Mouse (Mus musculus): Measurements from ENCODE around the gene F11.

Gene F11

GRCm38 (mm10) chr8:45253111-45253510 is 8.7 kb downstream of the F11 start:
- in situ Hi-C loops (cut with MboI; ENCODE audit: unreplicated experiment in 2 of 2): no loop called here

GRCm38 (mm10) chr8:45246307-45246706 is 15.5 kb downstream of the F11 start:
- in situ Hi-C loops (cut with MboI; ENCODE audit: unreplicated experiment in 2 of 2): no loop called here

- in situ Hi-C loops (cut with MboI; ENCODE audit: unreplicated experiment in 2 of 2): no loop called here
These were observed 22.5 kb downstream of the F11 start for GRCm38 (mm10) chr8:45239363-45239762.

- in situ Hi-C loops (cut with MboI; ENCODE audit: unreplicated experiment in 2 of 2): no loop called here
These were observed 23.5 kb downstream of the F11 start for GRCm38 (mm10) chr8:45238282-45238681.

- in situ Hi-C loops (cut with MboI; ENCODE audit: unreplicated experiment in 2 of 2): no loop called here
These were observed 25.5 kb downstream of the F11 start for GRCm38 (mm10) chr8:45236164-45236912.

GRCm38 (mm10) chr8:45235228-45235627 is 26.6 kb downstream of the F11 start:
- in situ Hi-C loops (cut with MboI; ENCODE audit: unreplicated experiment in 2 of 2): no loop called here

- in situ Hi-C loops (cut with MboI; ENCODE audit: unreplicated experiment in 2 of 2): no loop called here
These were observed 28.6 kb downstream of the F11 start for GRCm38 (mm10) chr8:45233256-45233655.

- in situ Hi-C loops (cut with MboI; ENCODE audit: unreplicated experiment in 2 of 2): no loop called here
These were observed 59.4 kb downstream of the F11 start for GRCm38 (mm10) chr8:45202476-45202875.

- in situ Hi-C loops (cut with MboI; ENCODE audit: unreplicated experiment in 2 of 2): no loop called here
These were observed 60.2 kb downstream of the F11 start for GRCm38 (mm10) chr8:45201605-45202004.

- in situ Hi-C loops (cut with MboI; ENCODE audit: unreplicated experiment in 2 of 2): no loop called here
These were observed 64.5 kb downstream of the F11 start for GRCm38 (mm10) chr8:45197294-45197693.

GRCm38 (mm10) chr8:45195954-45196526 is 65.8 kb downstream of the F11 start:
- in situ Hi-C loops (cut with MboI; ENCODE audit: unreplicated experiment in 2 of 2): no loop called here

All from v-Abl transformed pro-B cells (cell line).